Mouse (Mus musculus): ENCODE results near the gene Cmtm8. TPM values are rescaled to one million over a fixed set of nuclear protein-coding genes. Genes with fewer than 3 reads are reported as not detected.

The Cmtm8 gene
- polyA plus RNA-seq, 1 experiment from 2014 or later, result 63.7 TPM

GRCm38 (mm10) chr9:114851419-114852190 lies 7.6 kb upstream of the Cmtm8 start:
- Histone ChIP-seq H3K9ac (no peak overlapping the region), H3K4me3 (replicated peaks) (no peak overlapping the region), H3K36me3 (no peaks in the 10 kb centered on the region), H3K27ac (no peak overlapping the region; the same call in 1 of the 2 replicates), H3K27me3 (replicated peaks) (no peaks in the 10 kb centered on the region), H3K4me2 (no peak overlapping the region), H3K4me1 (0 out of 2 replicates have a peak, but pooled peaks cover 9% of the 10 kb centered on the region), H3K9me3 (no peaks in the 10 kb centered on the region)
- ATAC-seq (ENCODE audit: insufficient read depth, low FRiP score, low read depth), result peak; percentile 64; the same call in 1 of the 2 replicates
- WGBS, result 44% methylated on average over 8 of the region's 8 CpGs

- H3K36me3 ChIP-seq, result no peaks in the 10 kb centered on the region
- H3K4me3 ChIP-seq (replicated peaks), result peak overlapping the region; percentile 63
- H3K4me2 ChIP-seq, result peak overlapping the region; percentile 98
- peak overlapping the region; percentile 46 for H3K9ac ChIP-seq
- no peaks in the 10 kb centered on the region for H3K27me3 ChIP-seq (replicated peaks)
- WGBS, result under 1% methylated on average over 40 of the region's 40 CpGs
- no peaks in the 10 kb centered on the region for H3K9me3 ChIP-seq
- ATAC-seq (ENCODE audit: insufficient read depth, low FRiP score, low read depth), result peak; percentile 20; the same call in 1 of the 2 replicates
- H3K4me1 ChIP-seq, result 0 out of 2 replicates have a peak, but pooled peaks cover 7% of the 10 kb centered on the region
- peak overlapping the region; percentile 77 for H3K27ac ChIP-seq
Observed at GRCm38 (mm10) chr9:114843634-114844016, 331 bp downstream of the Cmtm8 start.

- H3K27me3 ChIP-seq (replicated peaks), result no peaks in the 10 kb centered on the region
- H3K9me3 ChIP-seq, result no peaks in the 10 kb centered on the region
- peak overlapping the region; percentile 63 for H3K4me3 ChIP-seq (replicated peaks)
- H3K9ac ChIP-seq, result no peak overlapping the region
- peak overlapping the region; percentile 98 for H3K4me2 ChIP-seq
- ATAC-seq (ENCODE audit: insufficient read depth, low FRiP score, low read depth), result peak; percentile 15; the same call in 1 of the 2 replicates
- H3K4me1 ChIP-seq, result 0 out of 2 replicates have a peak, but pooled peaks cover 7% of the 10 kb centered on the region
- peak overlapping the region; percentile 77 for H3K27ac ChIP-seq
- WGBS, result 38% methylated on average over 9 of the region's 9 CpGs
- H3K36me3 ChIP-seq, result no peaks in the 10 kb centered on the region
Observed at GRCm38 (mm10) chr9:114842886-114843285, 1.1 kb downstream of the Cmtm8 start.

- H3K9ac ChIP-seq, result no peak overlapping the region
- no peaks in the 10 kb centered on the region for H3K36me3 ChIP-seq
- H3K4me1 ChIP-seq, result 0 out of 2 replicates have a peak, but pooled peaks cover 7% of the 10 kb centered on the region
- H3K4me3 ChIP-seq (replicated peaks), result peak overlapping the region; percentile 63
- WGBS, result 63% methylated on average over 7 of the region's 7 CpGs
- ATAC-seq (ENCODE audit: insufficient read depth, low FRiP score, low read depth), result peak; percentile 34; the same call in 1 of the 2 replicates
- H3K27ac ChIP-seq, result peak overlapping the region; percentile 77
- H3K27me3 ChIP-seq (replicated peaks), result no peaks in the 10 kb centered on the region
- no peaks in the 10 kb centered on the region for H3K9me3 ChIP-seq
- H3K4me2 ChIP-seq, result peak overlapping the region; percentile 98
Observed at GRCm38 (mm10) chr9:114842269-114842668, 1.7 kb downstream of the Cmtm8 start.

GRCm38 (mm10) chr9:114838870-114839269 lies 5.1 kb downstream of the Cmtm8 start:
- no peak overlapping the region for H3K27ac ChIP-seq
- WGBS, result 74% methylated on average over 5 of the region's 5 CpGs
- no peaks in the 10 kb centered on the region for H3K9me3 ChIP-seq
- no peak overlapping the region for H3K4me2 ChIP-seq
- no peak overlapping the region for H3K9ac ChIP-seq
- no peaks in the 10 kb centered on the region for H3K4me1 ChIP-seq
- no peaks in the 10 kb centered on the region for H3K36me3 ChIP-seq
- no peak overlapping the region for H3K4me3 ChIP-seq (replicated peaks)
- H3K27me3 ChIP-seq (replicated peaks), result no peaks in the 10 kb centered on the region
- ATAC-seq (ENCODE audit: insufficient read depth, low FRiP score, low read depth), result no peak

- H3K9me3 ChIP-seq, result no peaks in the 10 kb centered on the region
- no peak overlapping the region for H3K27ac ChIP-seq
- H3K36me3 ChIP-seq, result no peaks in the 10 kb centered on the region
- no peak overlapping the region for H3K9ac ChIP-seq
- H3K4me1 ChIP-seq, result no peaks in the 10 kb centered on the region
- no peak overlapping the region for H3K4me2 ChIP-seq
- H3K27me3 ChIP-seq (replicated peaks), result no peaks in the 10 kb centered on the region
- no peak overlapping the region for H3K4me3 ChIP-seq (replicated peaks)
- WGBS, result 39% methylated on average over 6 of the region's 6 CpGs
- ATAC-seq (ENCODE audit: insufficient read depth, low FRiP score, low read depth), result no peak
Observed at GRCm38 (mm10) chr9:114831527-114831926, 12.4 kb downstream of the Cmtm8 start.

GRCm38 (mm10) chr9:114830351-114830750 lies 13.6 kb downstream of the Cmtm8 start:
- Histone ChIP-seq H3K4me1 (no peaks in the 10 kb centered on the region), H3K27me3 (replicated peaks) (no peaks in the 10 kb centered on the region), H3K36me3 (no peaks in the 10 kb centered on the region), H3K4me2 (no peak overlapping the region), H3K9ac (no peak overlapping the region), H3K4me3 (replicated peaks) (no peak overlapping the region), H3K27ac (no peak overlapping the region), H3K9me3 (no peaks in the 10 kb centered on the region)
- WGBS, result 53% methylated on average over 7 of the region's 7 CpGs
- ATAC-seq (ENCODE audit: insufficient read depth, low FRiP score, low read depth), result no peak

- whole genome bisulfite sequencing, result 84% methylated on average over 8 of the region's 8 CpGs
- Histone ChIP-seq H3K9ac (no peak overlapping the region), H3K4me2 (no peak overlapping the region)
Observed at GRCm38 (mm10) chr9:114829669-114830068, 14.3 kb downstream of the Cmtm8 start.

GRCm38 (mm10) chr9:114828377-114828776 lies 15.6 kb downstream of the Cmtm8 start:
- Histone ChIP-seq H3K4me3 (replicated peaks) (no peak overlapping the region), H3K9ac (no peak overlapping the region), H3K36me3 (no peaks in the 10 kb centered on the region), H3K27ac (no peak overlapping the region), H3K4me1 (no peaks in the 10 kb centered on the region), H3K27me3 (replicated peaks) (no peaks in the 10 kb centered on the region), H3K9me3 (no peaks in the 10 kb centered on the region), H3K4me2 (no peak overlapping the region)
- 90% methylated on average over 6 of the region's 6 CpGs for WGBS
- no peak for ATAC-seq (ENCODE audit: insufficient read depth, low FRiP score, low read depth)

More at GRCm38 (mm10) chr9:114829669-114830068, 14.3 kb downstream of the Cmtm8 start:
- ATAC-seq (ENCODE audit: insufficient read depth, low FRiP score, low read depth), result no peak
- no peaks in the 10 kb centered on the region for H3K4me1 ChIP-seq
- H3K4me3 ChIP-seq (replicated peaks), result no peak overlapping the region
- H3K27ac ChIP-seq, result no peak overlapping the region
- no peaks in the 10 kb centered on the region for H3K36me3 ChIP-seq
- no peaks in the 10 kb centered on the region for H3K9me3 ChIP-seq
- H3K27me3 ChIP-seq (replicated peaks), result no peaks in the 10 kb centered on the region

GRCm38 (mm10) chr9:114827242-114827852 lies 16.6 kb downstream of the Cmtm8 start:
- H3K9me3 ChIP-seq, result no peaks in the 10 kb centered on the region
- no peaks in the 10 kb centered on the region for H3K4me1 ChIP-seq
- no peaks in the 10 kb centered on the region for H3K27me3 ChIP-seq (replicated peaks)
- no peak overlapping the region for H3K9ac ChIP-seq
- WGBS, result 50% methylated on average over 1 of the region's 1 CpGs
- H3K36me3 ChIP-seq, result no peaks in the 10 kb centered on the region
- no peak overlapping the region for H3K4me3 ChIP-seq (replicated peaks)
- H3K4me2 ChIP-seq, result no peak overlapping the region
- H3K27ac ChIP-seq, result no peak overlapping the region
- ATAC-seq (ENCODE audit: insufficient read depth, low FRiP score, low read depth), result no peak

- Histone ChIP-seq H3K27ac (no peak overlapping the region), H3K9ac (no peak overlapping the region), H3K36me3 (no peaks in the 10 kb centered on the region), H3K4me1 (no peaks in the 10 kb centered on the region), H3K27me3 (replicated peaks) (no peaks in the 10 kb centered on the region), H3K9me3 (no peaks in the 10 kb centered on the region), H3K4me3 (replicated peaks) (no peak overlapping the region), H3K4me2 (no peak overlapping the region)
- WGBS, result 84% methylated on average over 7 of the region's 7 CpGs
- no peak for ATAC-seq (ENCODE audit: insufficient read depth, low FRiP score, low read depth)
Observed at GRCm38 (mm10) chr9:114824166-114824565, 19.8 kb downstream of the Cmtm8 start.
